Mouse (Mus musculus) C2C12 (cell line): ENCODE data around the gene Cnn2.
"Not testable (repeated sequence)": the region's sequence is repeated elsewhere in the genome, so short reads cannot be mapped to it uniquely, and the experiment has no call there.

Source experiments
- CEBPB ChIP-seq: IDR thresholded peaks from one replicate; pipeline ENCODE4 v1.6.1; 2011; ENCODE audit warnings: low read depth, mild to moderate bottlenecking, control low read depth, moderate library complexity
- CTCF ChIP-seq: IDR thresholded peaks from one replicate; pipeline ENCODE4 v1.5.1; 2011; ENCODE audit not compliant: control insufficient read depth, insufficient read depth, insufficient read length
- MAX ChIP-seq: IDR thresholded peaks from one replicate; pipeline ENCODE4 v1.6.1; 2011; ENCODE audit warnings: mild to moderate bottlenecking, control low read depth
- MYOG ChIP-seq: IDR thresholded peaks from one replicate; pipeline ENCODE4 v1.6.1; 2011; ENCODE audit not compliant: control insufficient read depth, insufficient read length; ENCODE audit errors: extremely low read depth

- not testable (repeated sequence) for TF ChIP-seq CTCF, CEBPB, MYOG, MAX
Measured at GRCm38 (mm10) chr10:80041409-80042060, 53.2 kb downstream of the Cnn2 start.
